Mouse (Mus musculus) inflammation-experienced regulatory T-cells, adult 6 months (primary cell): ENCODE measurements around the gene Slc25a35. TPM values are rescaled to one million over a fixed set of nuclear protein-coding genes. Genes with fewer than 3 reads are reported as not detected.
"Not testable (repeated sequence)": the region's sequence is repeated elsewhere in the genome, so short reads cannot be mapped to it uniquely, and the experiment has no call there.

Experiments used
- ATAC-seq: one replicate; pipeline ENCODE4 v1.8.0; 2017
- polyA plus RNA-seq, 3 experiments: library from polyadenylated mRNA; unstranded; fragments of 100-300 nt; shearing (Covaris generic); gene quantifications; one replicate each; pipeline ENCODE4 v1.2.1; 2017

The Slc25a35 gene
- 1 to 10 TPM; 7.0 to 8.3 (median 7.6) TPM for polyA plus RNA-seq

DNA sequence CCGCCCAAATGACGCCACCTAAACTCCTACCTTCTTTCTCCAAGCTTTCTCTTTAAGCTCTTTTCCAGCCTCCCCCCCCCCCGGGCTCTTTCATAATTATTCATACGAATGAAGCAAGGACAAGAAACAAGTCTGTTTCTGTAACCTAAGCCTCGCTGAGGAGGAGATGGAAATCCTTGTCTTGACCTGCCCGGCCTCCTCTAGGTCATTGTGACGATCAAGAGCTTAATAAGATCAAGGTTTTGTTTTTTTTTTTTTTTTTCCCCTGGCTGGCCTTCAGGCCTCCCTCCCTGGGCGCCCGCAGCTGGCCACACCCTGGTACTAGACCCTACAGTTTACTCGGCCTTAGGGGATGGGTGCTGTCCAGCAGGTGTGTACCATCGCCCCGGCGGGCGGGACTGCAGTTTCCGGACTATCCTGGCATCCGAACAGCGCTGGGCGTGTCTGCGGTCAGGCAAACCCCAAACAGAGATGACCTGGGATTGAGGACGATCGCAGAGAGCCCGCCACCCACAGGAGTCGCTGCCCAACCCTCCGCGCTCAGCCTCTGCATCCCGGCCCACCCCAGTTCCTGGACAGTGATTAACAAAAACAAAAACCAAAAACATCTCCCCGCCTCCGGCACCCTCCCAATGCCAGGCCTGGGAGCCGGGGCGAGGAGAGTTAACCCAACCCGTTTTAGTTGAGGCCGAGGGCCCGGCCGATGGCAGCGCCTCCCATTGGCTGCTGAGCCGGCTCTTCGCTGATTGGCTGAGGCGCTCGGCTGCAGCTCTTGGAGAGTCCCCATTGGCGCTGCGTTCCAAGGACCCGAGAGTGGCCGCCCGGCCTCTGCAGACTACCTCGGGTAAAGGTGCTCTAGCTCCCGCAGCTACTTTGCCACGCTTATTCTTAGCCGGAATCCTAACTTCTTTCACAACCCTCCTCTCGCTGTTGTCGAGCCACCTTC is at the start of gene Slc25a35:
Slc25a35 (plus strand) TSS at position 795 of the 946 bp plus-strand sequence.
- peak; percentile 93 for ATAC-seq

DNA sequence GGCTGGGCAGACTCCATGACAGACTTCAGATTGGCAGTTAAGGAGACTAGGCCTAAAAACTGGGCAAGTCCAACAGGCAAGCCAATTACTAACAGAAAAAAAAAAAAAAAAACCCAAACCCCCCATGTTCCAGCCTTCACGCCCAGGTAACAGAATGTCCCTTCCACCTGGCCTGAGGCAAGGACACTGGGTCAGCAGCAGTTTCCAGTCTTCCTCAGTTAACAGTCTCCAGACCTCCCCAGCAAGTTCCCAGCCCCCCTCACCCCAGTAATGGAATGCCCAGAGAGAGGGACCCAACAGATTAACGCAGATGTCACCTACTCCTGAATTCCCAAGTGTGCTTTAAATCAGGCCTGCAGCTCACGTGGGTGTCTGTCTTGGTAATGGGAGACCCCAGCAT is 44.7 kb upstream of the Slc25a35 start:
- ATAC-seq = no peak

DNA sequence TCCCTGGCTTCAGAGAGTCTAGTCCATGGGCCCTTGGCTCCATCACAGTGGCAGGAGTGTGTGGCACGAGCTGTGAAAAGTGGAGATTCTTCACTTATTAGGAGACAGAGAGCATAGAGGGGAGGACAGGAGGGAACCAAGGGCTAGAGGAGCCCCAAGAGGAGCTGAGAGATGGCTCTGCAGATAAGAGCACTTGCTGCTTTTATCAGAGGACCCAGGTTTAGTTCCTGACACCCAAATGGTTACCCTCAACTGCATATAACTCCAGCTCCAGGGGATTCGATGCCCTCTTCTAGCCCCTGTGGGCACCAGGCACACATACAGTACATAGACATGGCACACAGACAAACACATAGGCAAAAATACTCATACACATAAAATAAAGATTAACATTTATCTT is 43.2 kb upstream of the Slc25a35 start:
- no peak for ATAC-seq

- no peak for ATAC-seq
These were observed 41.0 kb upstream of the Slc25a35 start, which contains the start of gene Odf4 for GRCm38 (mm10) chr11:68926981-68927380. Odf4 (minus strand) TSS chr11:68927081.

- no peak for ATAC-seq
These were observed 38.0 kb upstream of the Slc25a35 start for GRCm38 (mm10) chr11:68929947-68930346.

- ATAC-seq = no peak
These were observed 33.9 kb upstream of the Slc25a35 start for GRCm38 (mm10) chr11:68933885-68934507.

DNA sequence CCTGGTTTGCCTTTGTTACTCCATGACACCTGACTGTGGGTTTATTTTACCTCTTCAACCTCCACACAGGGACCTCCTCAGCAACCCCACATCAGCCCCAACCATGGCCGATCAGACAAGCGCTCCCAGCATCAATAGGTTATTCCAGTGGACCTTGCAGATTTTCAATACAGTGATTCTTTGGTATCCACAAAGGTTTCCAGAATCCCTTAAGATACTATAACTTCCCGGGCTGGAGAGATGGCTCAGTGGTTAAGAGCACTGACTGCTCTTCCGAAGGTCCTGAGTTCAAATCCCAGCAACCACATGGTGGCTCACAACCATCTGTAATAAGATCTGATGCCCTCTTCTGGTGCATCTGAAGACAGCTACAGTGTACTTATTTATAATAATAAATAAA is 31.0 kb upstream of the Slc25a35 start:
- ATAC-seq = not testable (repeated sequence)

- peak; percentile 99 for ATAC-seq
These were observed 28.3 kb upstream of the Slc25a35 start for GRCm38 (mm10) chr11:68939451-68940304.

GRCm38 (mm10) chr11:68940516-68940915 is 27.4 kb upstream of the Slc25a35 start:
- ATAC-seq = no peak

GRCm38 (mm10) chr11:68942731-68943130 is 25.2 kb upstream of the Slc25a35 start:
- no peak for ATAC-seq

DNA sequence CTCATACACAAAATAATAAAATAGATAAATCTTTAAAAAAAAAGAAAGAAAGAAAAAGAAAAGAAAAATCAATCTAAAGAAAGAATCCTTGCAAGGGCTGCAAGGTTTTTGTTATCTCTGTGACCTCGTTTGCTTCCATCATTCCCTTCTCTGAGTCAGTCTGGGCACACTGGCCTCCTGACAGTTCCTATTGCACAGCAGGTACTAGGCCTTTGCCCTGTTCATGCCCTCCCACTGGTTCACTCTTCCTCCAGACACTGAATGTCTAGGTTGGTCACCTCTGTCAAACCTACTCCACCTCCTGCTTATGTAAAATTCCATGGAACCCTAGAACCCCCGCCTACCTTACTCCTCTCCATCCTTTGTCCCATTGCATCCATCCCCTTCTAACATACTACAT is 22.7 kb upstream of the Slc25a35 start:
- ATAC-seq = no peak

DNA sequence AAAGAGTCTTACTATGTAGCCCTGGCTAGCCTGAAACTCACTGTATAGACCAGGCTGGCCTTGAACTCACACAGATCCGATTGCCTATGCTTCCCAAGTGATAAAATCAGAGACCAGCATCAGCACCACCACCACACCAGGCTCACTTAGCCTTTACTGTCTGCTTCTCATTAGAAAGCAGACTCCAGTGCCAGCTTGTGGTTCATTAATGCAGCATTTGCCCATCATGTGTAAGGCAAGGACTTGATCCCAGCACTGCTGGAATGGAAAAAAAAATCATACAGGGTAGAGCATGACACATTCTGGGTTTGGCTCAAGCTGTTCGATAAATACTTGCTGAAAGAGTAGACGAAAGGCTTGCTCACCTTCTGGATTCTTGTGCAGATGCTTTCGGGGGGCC is 21.9 kb upstream of the Slc25a35 start:
- ATAC-seq = no peak

DNA sequence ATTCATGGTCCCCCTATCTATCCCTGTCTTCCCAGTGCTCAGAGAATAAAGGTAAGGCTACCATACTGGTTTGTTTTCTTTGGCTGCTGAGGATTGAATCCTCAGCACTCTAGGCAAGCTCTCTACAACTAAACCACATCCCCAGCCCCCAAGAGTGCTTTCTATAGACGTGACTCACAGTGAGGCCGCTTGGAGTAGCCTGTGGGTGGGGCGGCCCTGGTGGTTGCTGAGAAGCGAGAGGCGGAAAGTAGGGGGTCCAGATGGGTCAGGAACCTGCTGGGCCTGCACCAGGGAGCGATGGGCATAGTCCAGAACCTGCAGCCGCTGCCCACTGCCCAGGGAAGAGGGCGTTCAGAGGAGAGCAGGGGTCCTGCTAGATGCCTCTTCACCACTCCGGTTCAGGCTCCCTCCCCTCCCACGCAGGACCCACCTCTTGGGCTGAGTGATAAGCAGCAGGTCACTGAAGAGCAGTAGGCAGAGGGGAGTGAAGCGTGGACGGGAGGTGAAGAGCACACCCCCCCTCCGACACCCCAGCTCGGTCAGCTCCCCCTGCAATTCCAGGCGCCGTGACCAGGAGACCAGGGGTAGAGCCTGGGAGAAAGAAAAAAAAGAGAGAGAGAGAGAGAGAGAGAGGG is 21.0 kb upstream of the Slc25a35 start:
- ATAC-seq = no peak

GRCm38 (mm10) chr11:68947542-68947993 is 20.4 kb upstream of the Slc25a35 start:
- no peak for ATAC-seq

DNA sequence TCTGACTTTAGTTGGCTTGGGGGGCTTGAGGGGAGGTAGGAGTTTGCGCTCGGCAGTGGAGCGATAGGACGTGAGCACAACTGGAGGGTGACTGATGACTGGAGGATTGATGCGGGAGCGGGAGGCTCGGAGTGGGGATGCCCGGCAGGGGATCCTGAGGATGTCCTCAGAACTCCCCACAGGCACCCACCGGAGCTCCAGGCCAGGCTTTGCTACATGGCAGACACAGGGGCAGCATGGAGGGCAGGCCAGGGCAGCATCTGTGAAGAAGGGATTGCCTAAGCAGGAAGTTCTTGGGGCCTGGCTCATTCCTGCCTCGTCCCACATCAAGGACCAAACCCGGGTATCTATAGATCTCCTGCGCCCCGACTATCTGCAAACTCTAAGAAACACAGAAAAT is 14.0 kb upstream of the Slc25a35 start:
- ATAC-seq = no peak

GRCm38 (mm10) chr11:68954408-68954807 is 13.5 kb upstream of the Slc25a35 start:
- no peak for ATAC-seq

DNA sequence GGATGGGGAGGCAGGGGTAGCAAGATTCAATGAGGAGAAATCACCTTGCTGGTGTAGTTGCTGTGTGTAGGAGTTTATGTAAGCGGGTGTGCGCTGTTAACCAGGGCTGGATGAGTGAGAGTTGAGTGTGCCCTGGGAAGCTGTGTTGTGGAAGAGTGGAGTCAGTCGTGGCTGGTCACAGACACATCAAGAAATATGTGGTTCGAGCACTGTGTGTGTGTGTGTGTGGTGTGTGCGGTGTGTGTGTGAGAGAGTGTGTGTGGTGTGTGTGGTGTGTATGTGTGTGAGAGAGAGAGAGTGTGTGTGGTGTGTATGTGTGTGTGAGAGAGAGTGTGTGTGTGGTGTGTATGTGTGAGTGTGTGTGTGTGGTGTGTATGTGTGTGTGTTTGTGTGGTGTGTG is 12.5 kb upstream of the Slc25a35 start:
- no peak for ATAC-seq

- ATAC-seq = no peak
These were observed 11.8 kb upstream of the Slc25a35 start for GRCm38 (mm10) chr11:68956107-68956506.

- no peak for ATAC-seq
These were observed 11.2 kb upstream of the Slc25a35 start for GRCm38 (mm10) chr11:68956697-68957096.

GRCm38 (mm10) chr11:68957308-68957707 is 10.6 kb upstream of the Slc25a35 start, which contains the start of gene Arhgef15:
Arhgef15 (minus strand) TSS chr11:68957480.
- no peak for ATAC-seq

DNA sequence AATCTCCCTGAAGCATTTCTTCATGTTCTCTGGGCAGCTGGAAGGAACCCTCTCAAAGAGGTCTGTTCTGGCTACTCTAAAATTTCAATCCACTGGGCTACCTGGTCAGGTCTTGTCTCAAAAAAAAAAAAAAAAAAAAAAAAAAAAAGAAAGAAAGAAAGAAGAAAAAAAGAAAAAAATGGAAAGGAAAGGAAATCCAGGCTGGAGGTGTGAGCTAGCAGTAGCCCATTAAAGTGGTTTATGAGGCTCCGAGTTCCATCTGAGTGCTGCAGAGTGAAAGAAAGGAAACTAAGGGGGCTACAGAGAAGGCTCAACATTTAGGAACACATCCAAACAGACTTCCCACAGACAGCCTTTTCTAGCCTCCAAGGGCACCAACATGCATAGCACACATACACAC is 10.0 kb upstream of the Slc25a35 start:
- ATAC-seq = no peak

GRCm38 (mm10) chr11:68961596-68961995 is 6.3 kb upstream of the Slc25a35 start:
- no peak for ATAC-seq
